Mouse (Mus musculus) frontal cortex, postnatal 36 days (tissue): ENCODE measurements around the gene Otp.
A peak's percentile ranks its signal among the peaks of the same experiment; 100 is the strongest.

Experiments
- DNase-seq, 2 experiments: peaks; one replicate each; pipeline ENCODE4 v3.0.0; 2022; ENCODE audit warnings: low spot score in 2 of 2

Gene Otp

DNA sequence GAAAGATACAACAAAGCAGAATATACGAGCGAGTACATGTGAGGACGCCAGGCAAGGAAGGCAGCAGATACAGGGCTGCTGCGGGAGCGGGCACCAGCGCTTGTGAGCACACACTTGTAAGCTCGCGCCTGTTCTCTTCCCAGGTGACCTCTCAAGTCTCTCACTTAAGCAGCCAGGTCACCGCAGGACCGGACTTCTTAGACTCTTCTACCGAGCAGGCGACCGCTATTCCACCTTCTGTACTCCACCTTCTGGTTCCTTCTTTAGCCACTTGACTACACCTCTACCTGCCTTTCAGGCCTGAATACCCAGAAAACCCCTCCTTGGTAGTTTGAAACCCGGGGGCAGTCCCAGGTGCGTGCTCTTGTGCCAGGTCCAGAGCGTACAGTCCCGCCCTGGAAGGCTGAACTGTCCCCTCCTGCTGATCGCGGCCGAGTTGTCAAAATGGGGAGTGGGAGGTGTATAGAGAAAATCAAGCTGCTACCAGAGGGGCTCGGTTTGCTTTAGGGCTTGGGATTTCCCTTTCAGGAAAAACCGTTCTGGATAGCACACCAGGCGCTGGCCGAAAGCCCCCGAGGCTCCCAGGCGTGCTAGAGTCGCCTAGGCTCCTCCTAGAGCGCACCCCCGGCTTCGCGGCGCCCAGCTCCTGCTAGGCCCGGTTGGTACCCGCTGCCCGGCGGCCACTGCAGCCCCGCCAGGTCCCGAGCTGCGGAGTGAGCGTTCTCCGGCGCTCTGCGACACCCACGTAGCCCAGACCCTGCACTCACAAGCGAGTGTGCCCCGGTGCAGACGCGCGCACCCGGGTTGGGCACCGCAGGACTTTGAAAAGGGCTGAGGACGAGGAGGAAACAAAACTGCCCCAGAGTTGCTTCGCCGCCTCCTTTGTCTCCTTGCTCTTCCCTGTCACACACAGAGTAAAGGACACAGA, 2.0 kb upstream of the Otp start:
- DNase-seq = peak in 1 of 2 experiments; percentile 4

GRCm38 (mm10) chr13:94874039-94874425, 1.4 kb upstream of the Otp start:
- peak in 1 of 2 experiments; percentile 6 for DNase-seq

GRCm38 (mm10) chr13:94874656-94875395, 576 bp upstream of the Otp start:
- DNase-seq = no peak

DNA sequence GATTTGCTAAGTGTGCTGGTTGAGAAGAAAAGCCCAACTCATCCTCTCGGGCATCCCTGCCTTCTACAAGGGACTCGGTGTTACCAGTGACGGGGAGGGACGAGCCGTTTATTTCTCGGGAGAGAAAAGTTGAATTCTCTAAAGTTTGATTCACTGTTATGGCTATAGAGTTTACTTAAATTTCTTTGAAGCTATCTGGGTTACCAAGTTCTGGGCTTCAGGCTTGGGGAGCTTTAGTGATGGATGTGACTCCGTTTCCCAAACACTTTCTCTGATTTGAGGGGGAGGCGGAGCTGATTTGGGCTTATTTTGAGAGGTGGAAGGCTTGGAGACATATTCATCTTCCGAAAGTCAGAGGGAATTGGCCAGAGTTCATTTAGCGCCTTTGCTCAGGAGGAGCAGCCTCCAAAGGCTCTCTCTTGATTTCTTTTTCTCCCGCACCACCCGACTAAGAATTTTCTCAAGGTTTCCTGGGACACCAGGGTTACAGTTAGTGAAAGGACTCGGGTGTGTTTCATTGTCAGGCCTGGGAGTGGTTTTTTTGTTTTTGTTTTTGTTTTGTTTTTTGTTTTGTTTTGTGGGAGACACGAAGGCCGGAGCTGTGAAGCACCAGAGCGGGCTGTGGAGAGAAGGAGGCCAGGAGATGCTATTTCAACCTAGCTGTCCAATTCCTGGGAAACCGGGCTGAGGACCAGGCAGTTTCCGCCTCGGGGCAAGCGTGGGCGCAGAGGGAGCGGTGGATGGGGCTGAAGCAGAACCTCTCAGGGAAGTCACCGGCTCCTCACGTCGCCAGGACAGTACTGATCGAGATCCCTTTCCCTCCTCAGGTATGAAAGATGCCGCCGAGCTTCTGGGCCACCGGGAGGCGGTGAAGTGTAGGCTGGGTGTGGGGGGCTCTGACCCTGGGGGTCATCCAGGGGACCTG, 1.1 kb downstream of the Otp start:
- peak in 1 of 2 experiments; percentile 15 for DNase-seq

- peak in 1 of 2 experiments; percentile 3 for DNase-seq
These were observed 1.8 kb downstream of the Otp start for GRCm38 (mm10) chr13:94877211-94877590.

DNA sequence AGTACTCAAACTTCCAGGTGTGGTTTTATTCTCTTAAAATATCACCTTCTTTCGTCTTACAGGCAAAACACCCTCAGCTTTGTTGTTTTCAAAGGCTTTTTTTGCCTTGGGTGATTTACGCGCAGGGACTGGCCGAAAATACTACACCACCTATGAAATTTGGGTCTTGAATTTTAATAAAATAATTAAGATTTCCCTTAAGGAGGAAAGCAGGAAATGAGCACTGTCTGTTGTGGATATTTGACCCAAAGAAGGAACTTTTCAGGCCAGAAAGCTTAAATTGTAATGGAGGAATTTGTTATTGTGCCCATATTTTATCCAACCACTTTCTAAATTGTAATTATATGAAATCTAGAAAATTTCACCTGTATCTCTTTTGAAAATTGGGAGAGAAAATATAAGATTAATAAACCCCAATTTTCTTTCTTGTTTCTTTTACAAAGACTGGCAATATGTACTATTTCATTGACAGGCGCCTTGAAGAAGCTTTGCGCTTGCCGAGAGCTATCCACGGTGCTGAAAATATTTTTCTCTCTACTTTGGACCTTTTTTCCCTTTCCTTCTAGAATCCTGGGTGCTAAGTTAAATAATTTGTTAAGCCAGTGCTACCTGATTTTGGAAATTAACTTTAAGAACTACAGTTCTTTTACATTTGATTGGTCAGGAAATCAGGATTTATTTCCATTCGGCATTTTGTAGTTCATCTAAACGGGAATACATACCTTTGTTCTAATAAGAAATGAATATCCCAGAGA, 2.8 kb downstream of the Otp start:
- DNase-seq = no peak

DNA sequence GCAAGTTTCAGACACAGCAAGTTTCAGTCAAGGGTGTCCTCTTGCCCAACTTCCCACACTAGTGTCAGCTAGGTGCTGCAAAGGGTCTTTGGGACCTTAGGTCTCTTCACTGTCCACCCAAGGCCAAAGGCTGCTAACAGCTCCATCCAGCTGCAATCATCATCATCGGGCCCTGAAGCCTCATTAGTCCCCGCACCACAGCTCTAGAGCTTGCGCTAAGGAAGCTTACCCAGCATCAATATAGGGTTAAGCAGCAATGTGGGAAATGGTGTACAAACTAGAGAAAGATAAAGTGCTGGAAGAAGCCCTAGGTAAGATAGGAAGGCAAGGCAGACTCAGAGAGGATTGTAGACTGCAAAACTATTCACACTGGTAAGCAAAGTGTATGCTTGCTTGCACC, 5.8 kb downstream of the Otp start:
- peak in 1 of 2 experiments; percentile 6 for DNase-seq

DNA sequence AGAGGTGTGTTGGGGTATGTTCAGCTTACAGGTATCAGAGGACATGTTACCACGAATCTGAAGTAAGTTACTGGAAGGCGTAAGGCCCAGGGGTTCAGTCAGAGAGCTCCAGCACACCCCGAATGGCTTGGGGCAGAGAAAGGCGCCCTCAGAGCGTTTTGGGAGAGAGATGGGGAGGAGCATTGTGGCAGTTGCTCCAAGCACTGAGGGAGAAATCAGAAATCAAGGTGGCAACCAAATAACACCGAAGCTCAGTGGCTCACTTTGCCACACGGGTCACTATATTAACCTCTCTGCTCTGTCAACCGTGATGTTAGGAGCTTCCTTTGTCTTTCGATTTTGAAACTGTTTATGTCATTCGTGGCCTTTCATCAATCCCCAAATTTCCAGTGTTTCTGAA, 6.8 kb downstream of the Otp start:
- DNase-seq = peak in 1 of 2 experiments; percentile 2

- DNase-seq = no peak
These were observed 7.3 kb downstream of the Otp start for GRCm38 (mm10) chr13:94882711-94883145.

GRCm38 (mm10) chr13:94883163-94883965, 8.0 kb downstream of the Otp start:
- DNase-seq = peak in 1 of 2 experiments; percentile 1

DNA sequence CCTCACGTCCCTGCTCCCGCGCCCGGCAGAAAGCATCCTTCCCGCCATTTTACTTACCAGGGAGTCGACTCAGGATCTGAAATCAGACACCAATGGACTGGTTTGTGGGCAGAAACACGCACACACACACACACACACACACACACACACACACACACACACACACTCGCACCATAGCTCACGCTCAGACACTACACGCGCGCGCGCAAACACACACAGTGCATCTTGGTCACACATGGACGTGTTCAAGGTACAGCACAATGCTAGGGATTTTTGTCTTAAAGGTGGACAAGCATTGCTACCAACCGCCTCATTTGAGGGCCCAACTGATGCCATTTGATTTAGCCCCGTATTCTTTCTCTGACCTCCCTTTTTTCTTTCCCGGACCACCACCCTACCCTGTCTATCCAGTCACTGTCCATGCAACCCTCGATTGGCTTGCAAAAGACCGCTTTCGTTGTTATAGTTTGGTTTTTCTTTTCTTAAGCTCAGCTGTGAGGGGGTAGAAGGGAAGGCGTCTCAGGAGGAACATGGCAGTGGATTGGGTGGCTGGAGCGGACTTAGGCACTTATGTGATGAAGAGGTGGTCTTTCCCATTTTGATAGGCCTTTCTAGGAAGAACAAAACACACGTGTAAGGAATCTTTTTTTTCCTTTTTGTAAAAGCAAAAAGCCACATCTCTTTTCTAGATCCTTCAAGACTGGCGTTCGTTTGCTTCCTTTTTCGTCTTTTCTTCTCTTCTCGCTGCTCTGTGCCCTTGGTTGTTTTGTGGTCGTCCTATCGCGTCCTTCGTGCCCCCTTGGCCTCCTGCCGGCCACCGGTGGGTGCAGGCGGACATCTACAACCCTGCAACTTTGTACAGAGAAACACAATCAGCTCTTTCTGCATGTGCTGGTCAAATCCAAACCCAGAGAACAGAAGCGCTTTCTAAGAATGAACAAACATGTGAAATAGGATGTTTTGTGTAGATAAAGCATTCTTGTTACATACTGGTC, 8.9 kb downstream of the Otp start:
- peak in 1 of 2 experiments; percentile 37 for DNase-seq

DNA sequence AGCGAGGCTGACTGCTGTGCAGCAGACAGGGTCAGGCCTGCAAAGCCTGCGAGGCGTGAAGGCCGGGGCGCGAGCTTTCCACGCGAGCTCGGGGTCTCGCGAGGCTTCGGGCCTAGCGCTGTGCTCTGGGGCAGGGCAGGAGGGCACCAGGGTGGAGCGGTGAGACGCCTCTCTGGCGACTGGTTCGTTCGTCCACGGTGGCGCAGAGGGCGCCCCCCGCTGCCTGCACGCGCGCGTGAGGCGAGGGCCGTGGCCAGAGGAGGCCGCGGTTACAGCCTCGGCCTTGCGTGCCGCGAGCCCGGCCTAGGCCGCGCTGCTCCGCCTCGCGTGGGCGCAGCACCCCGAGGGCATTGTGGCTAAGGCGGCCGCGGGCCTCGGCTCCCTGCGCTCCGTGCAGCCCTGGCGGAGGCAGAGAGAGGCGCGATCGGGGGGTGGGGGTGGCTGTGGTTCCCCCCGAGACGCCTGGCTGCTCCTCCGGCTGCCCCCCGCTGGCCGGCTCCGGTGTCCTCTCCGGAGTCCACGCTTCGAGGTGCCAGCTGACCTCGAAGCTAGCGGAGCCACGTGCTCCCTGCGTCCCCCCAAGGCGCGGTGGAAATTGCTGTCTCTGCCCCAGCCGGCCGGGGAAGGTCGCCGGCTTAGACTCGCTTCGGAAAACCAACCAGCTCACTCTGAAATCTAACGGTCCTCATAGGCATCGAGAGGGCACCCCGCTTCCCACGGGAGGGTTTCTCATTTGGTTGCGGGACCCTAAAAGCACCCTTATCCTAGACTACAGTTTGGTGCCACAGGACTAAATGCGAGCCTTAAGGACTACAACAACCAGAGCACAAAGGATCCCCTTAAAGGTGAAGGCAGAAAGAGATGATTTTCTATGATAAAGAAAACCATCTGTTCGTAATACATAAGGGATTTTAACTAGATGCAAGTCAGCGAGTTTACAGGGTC, 10.2 kb downstream of the Otp start:
- DNase-seq = peak in 1 of 2 experiments; percentile 9

- no peak for DNase-seq
These were observed 32.4 kb downstream of the Otp start for GRCm38 (mm10) chr13:94907841-94908240.

DNA sequence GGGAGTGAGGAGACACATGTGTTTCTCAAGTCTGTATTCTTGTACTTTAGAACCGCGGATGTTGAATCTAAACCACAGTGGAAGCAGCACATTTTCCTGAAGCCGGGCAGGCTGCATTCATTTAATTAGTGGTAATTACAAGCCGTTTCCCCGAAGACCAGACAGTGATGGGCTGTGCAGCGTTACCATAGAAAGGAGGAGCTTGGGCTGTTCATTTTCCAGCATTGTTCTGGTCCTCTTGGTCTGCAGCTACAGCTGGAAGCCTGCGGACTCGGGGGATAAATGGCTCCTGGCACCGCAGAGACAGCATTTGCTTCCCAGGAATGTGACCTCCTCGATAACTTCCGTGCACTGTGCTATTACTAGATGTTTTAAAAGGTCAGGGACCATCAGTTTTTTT, 37.6 kb downstream of the Otp start:
- DNase-seq = peak in 1 of 2 experiments; percentile 1

- no peak for DNase-seq
These were observed 40.3 kb downstream of the Otp start for GRCm38 (mm10) chr13:94915654-94916053.

DNA sequence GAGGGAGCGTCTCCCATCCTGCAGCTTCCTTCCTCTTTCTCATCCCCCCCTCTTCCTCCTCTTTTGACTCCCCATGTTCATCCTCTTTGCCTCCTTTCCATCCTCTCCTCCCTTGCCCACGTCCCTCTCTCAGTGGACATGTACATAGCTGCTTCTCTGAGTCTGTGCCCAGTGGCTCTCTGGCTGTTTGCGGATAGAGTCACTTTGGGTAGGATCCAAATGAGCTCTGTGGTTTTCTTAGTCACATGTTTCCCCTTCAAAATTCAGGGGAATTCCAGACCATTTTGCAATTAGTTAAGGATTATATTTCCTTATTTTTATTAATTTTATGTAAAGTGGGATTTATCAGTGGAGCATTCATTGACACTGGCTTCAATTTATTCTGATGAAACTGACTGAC, 52.7 kb downstream of the Otp start:
- no peak for DNase-seq
